12 mouse cellular contexts compared by ENCODE assay signal in genomic region chr13:45416621-45417057, GRCm38 (mm10). TPM values are rescaled to one million over a fixed set of nuclear protein-coding genes. Genes with fewer than 3 reads are reported as not detected.
A peak's percentile ranks its signal among the peaks of the same experiment; 100 is the strongest.
DNase-seq lines count a peak whose midpoint lies in the region; ATAC-seq and TF ChIP-seq lines count a peak whose summit lies in the region.
"Had no signal": no experiment of that assay in that cellular context is flagged by ENCODE, and none has a peak within 500 bp of the region (broad histone marks: within the 10 kb centered on the region; RNA-seq: fewer than 3 reads in every experiment).

No protein-coding gene starts in this region.

- no peak for ATAC-seq in lung, embryonic 15.5 days (ENCODE audit: borderline replicate concordance, extremely low read depth, low FRiP score, low TSS enrichment)
- ATAC-seq in forebrain, embryonic 14.5 days = no peak
- no peak for ATAC-seq in limb, embryonic 12.5 days (ENCODE audit: insufficient number of reproducible peaks, insufficient read depth, low FRiP score, low TSS enrichment, low read depth)
- no peak for ATAC-seq in stomach, embryonic 15.5 days (ENCODE audit: insufficient read depth, low FRiP score, low read depth)

- H3K4me3 ChIP-seq in lung, embryonic 15.5 days = no peak overlapping the region
- H3K4me3 ChIP-seq in lung, adult 2 months (replicated peaks; ENCODE audit: extremely low read depth, low read depth, low read length) = no peak overlapping the region
- peak overlapping the region; percentile 13 for H3K4me3 ChIP-seq in forebrain, embryonic 14.5 days (ENCODE audit: low read depth, low read length)
- no peak overlapping the region for H3K4me3 ChIP-seq in limb, embryonic 12.5 days (replicated peaks)
- no peak overlapping the region for H3K4me3 ChIP-seq in stomach, embryonic 15.5 days (replicated peaks)

- no peak for DNase-seq in lung, adult 2 months
- DNase-seq in forebrain, embryonic 14.5 days (ENCODE audit: low spot score) = peak; percentile 39
- DNase-seq in testis, postnatal 10 days (ENCODE audit: low spot score) = no peak
- no peak for DNase-seq in heart, adult 18-20 months
- DNase-seq in left cerebral cortex, adult 11 months (ENCODE audit: low spot score) = no peak
- DNase-seq: cerebellum, adult 18-20 months; heart, postnatal 4 days; layer of hippocampus, postnatal 36 days; thymus, postnatal 36 days had no signal

- peaks cover 21% of the 10 kb centered on the region; the same call in 1 of the 2 replicates for H3K4me1 ChIP-seq in lung, embryonic 15.5 days
- 0 out of 2 replicates have a peak, but pooled peaks cover 2% of the 10 kb centered on the region for H3K4me1 ChIP-seq in lung, adult 2 months (ENCODE audit: control insufficient read depth, insufficient read depth, low read length)
- H3K4me1 ChIP-seq in forebrain, embryonic 14.5 days (ENCODE audit: control insufficient read depth, insufficient read depth, low read length) = peaks cover 7% of the 10 kb centered on the region; the same call in 1 of the 2 replicates
- H3K4me1 ChIP-seq in limb, embryonic 12.5 days (replicated peaks) = peaks cover 38% of the 10 kb centered on the region
- H3K4me1 ChIP-seq in stomach, embryonic 15.5 days = 0 out of 2 replicates have a peak, but pooled peaks cover 10% of the 10 kb centered on the region

- peak overlapping the region; percentile 26 for H3K4me2 ChIP-seq in lung, embryonic 15.5 days
- H3K4me2 ChIP-seq in forebrain, embryonic 14.5 days (ENCODE audit: low read length) = peak overlapping the region; percentile 37
- H3K4me2 ChIP-seq in limb, embryonic 12.5 days = peak overlapping the region; percentile 39
- peak overlapping the region; percentile 33 for H3K4me2 ChIP-seq in stomach, embryonic 15.5 days

- no peaks in the 10 kb centered on the region for H3K9me3 ChIP-seq in lung, embryonic 15.5 days
- H3K9me3 ChIP-seq in forebrain, embryonic 14.5 days (replicated peaks; ENCODE audit: control insufficient read depth, low read length) = no peaks in the 10 kb centered on the region
- peaks cover 10% of the 10 kb centered on the region; the same call in 1 of the 2 replicates for H3K9me3 ChIP-seq in limb, embryonic 12.5 days
- H3K9me3 ChIP-seq in stomach, embryonic 15.5 days = no peaks in the 10 kb centered on the region

- no peak overlapping the region for H3K27ac ChIP-seq in lung, embryonic 15.5 days
- H3K27ac ChIP-seq in forebrain, embryonic 14.5 days (ENCODE audit: low read depth, low read length) = no peak overlapping the region; the same call in 1 of the 2 replicates
- H3K27ac ChIP-seq in limb, embryonic 12.5 days = peak overlapping the region; percentile 66
- H3K27ac ChIP-seq in stomach, embryonic 15.5 days = no peak overlapping the region

- H3K9ac ChIP-seq in lung, embryonic 15.5 days = no peak overlapping the region
- 0 out of 2 replicates have a peak overlapping the region, but pooled peaks have one; percentile 22 for H3K9ac ChIP-seq in forebrain, embryonic 14.5 days (ENCODE audit: low read length)
- no peak overlapping the region for H3K9ac ChIP-seq in limb, embryonic 12.5 days (replicated peaks)
- H3K9ac ChIP-seq in stomach, embryonic 15.5 days = no peak overlapping the region

- peaks cover 11% of the 10 kb centered on the region for H3K36me3 ChIP-seq in lung, embryonic 15.5 days
- no peaks in the 10 kb centered on the region for H3K36me3 ChIP-seq in forebrain, embryonic 14.5 days (ENCODE audit: control insufficient read depth, insufficient read depth, low read length)
- H3K36me3 ChIP-seq in limb, embryonic 12.5 days = peaks cover 19% of the 10 kb centered on the region
- H3K36me3 ChIP-seq in stomach, embryonic 15.5 days = peaks cover 14% of the 10 kb centered on the region

- 36% methylated on average over 14 of the region's 14 CpGs for WGBS in lung, embryonic 15.5 days
- 37% methylated on average over 14 of the region's 14 CpGs for WGBS in lung, adult 2 months
- 21% methylated on average over 14 of the region's 14 CpGs for WGBS in forebrain, embryonic 14.5 days
- 29% methylated on average over 14 of the region's 14 CpGs for WGBS in limb, embryonic 12.5 days
- 31% methylated on average over 14 of the region's 14 CpGs for WGBS in stomach, embryonic 15.5 days

- H3K27me3 ChIP-seq in lung, embryonic 15.5 days = no peaks in the 10 kb centered on the region
- H3K27me3 ChIP-seq in forebrain, embryonic 14.5 days (replicated peaks; ENCODE audit: control insufficient read depth, insufficient read depth, low read length) = no peaks in the 10 kb centered on the region
- no peaks in the 10 kb centered on the region for H3K27me3 ChIP-seq in limb, embryonic 12.5 days
- no peaks in the 10 kb centered on the region for H3K27me3 ChIP-seq in stomach, embryonic 15.5 days (replicated peaks)

- TF ChIP-seq CTCF in lung, adult 2 months (IDR thresholded peaks at IDR 0.05; ENCODE audit: insufficient read depth, low read length) = no peak

- TF ChIP-seq POLR2A in lung, adult 2 months (IDR thresholded peaks at IDR 0.05; ENCODE audit: borderline replicate concordance, extremely low read depth, low read depth, low read length) = no peak

RNA-seq across cellular contexts. Expression of gene Mylip, which starts 27.1 kb away (rescaled TPM):
- 7.1 and 8.0 TPM in 2 replicates for polyA plus RNA-seq in lung, embryonic 15.5 days (2015; fragmentation: Nextera tagmentation; extraction: Ambion mirVana)
- polyA plus RNA-seq in lung, adult 2 months (2012; rRNA removed) = 19.1 and 27.1 TPM in 2 replicates
- 1.2 and 2.2 TPM in 2 replicates for polyA plus RNA-seq in forebrain, embryonic 14.5 days (2014; fragmentation: Nextera tagmentation; extraction: Ambion mirVana)
- polyA plus RNA-seq in limb, embryonic 12.5 days (2016; fragmentation: Nextera tagmentation; extraction: Ambion mirVana) = 25.4 and 25.6 TPM in 2 replicates
- 11.6 and 12.2 TPM in 2 replicates for polyA plus RNA-seq in stomach, embryonic 15.5 days (2015; fragmentation: Nextera tagmentation; extraction: Ambion mirVana)
- 10 to 100 TPM; 21.1 to 27.0 TPM for total RNA-seq in heart, adult 18-20 months (2021)
